Mouse (Mus musculus): ENCODE results near the gene Spata25. TPM values are rescaled to one million over a fixed set of nuclear protein-coding genes. Genes with fewer than 3 reads are reported as not detected.

Spata25 gene
- polyA plus RNA-seq, 1 experiment from 2014 or later = 0.47 TPM

GRCm38 (mm10) chr2:164781876-164782275 lies 46.5 kb downstream of the Spata25 start:
- Histone ChIP-seq H3K9me3 (ENCODE audit: control insufficient read depth, low read length) (no peaks in the 10 kb centered on the region), H3K27ac (ENCODE audit: low read length) (no peak overlapping the region), H3K9ac (replicated peaks; ENCODE audit: low read depth, low read length) (no peak overlapping the region), H3K36me3 (ENCODE audit: control insufficient read depth, insufficient read depth) (no peaks in the 10 kb centered on the region), H3K27me3 (replicated peaks; ENCODE audit: control insufficient read depth, insufficient read depth, low read length) (no peaks in the 10 kb centered on the region), H3K4me2 (ENCODE audit: low read length) (no peak overlapping the region), H3K4me1 (replicated peaks; ENCODE audit: control insufficient read depth, insufficient read depth, low read length) (peaks cover 15% of the 10 kb centered on the region), H3K4me3 (replicated peaks; ENCODE audit: low read length) (no peak overlapping the region)
- ATAC-seq = no peak
- 74% methylated on average over 4 of the region's 4 CpGs for WGBS

GRCm38 (mm10) chr2:164779481-164780086 lies 48.8 kb downstream of the Spata25 start, which contains the start of gene Tnnc2:
Gene Tnnc2, minus strand, starts transcription at chr2:164779967.
- 72% methylated on average over 8 of the region's 8 CpGs for WGBS
- H3K27ac ChIP-seq (ENCODE audit: low read length) = no peak within 1 kb of the TSS
- no peaks in the 10 kb centered on the region for H3K9me3 ChIP-seq (ENCODE audit: control insufficient read depth, low read length)
- H3K27me3 ChIP-seq (replicated peaks; ENCODE audit: control insufficient read depth, insufficient read depth, low read length) = no peaks in the 10 kb centered on the region
- no peak within 1 kb of the TSS for H3K4me2 ChIP-seq (ENCODE audit: low read length)
- H3K4me1 ChIP-seq (replicated peaks; ENCODE audit: control insufficient read depth, insufficient read depth, low read length) = no peaks in the 10 kb centered on the region
- no peak within 1 kb of the TSS for H3K9ac ChIP-seq (replicated peaks; ENCODE audit: low read depth, low read length)
- H3K4me3 ChIP-seq (replicated peaks; ENCODE audit: low read length) = no peak within 1 kb of the TSS
- ATAC-seq = no peak
- H3K36me3 ChIP-seq (ENCODE audit: control insufficient read depth, insufficient read depth) = no peaks in the 10 kb centered on the region

- WGBS = 85% methylated on average over 7 of the region's 7 CpGs
- Histone ChIP-seq H3K4me2 (ENCODE audit: low read length) (no peak overlapping the region), H3K4me1 (replicated peaks; ENCODE audit: control insufficient read depth, insufficient read depth, low read length) (no peaks in the 10 kb centered on the region)
These were observed 49.5 kb downstream of the Spata25 start for GRCm38 (mm10) chr2:164778809-164779208.

GRCm38 (mm10) chr2:164778015-164778287 lies 50.4 kb downstream of the Spata25 start:
- Histone ChIP-seq H3K4me2 (ENCODE audit: low read length) (no peak overlapping the region), H3K4me3 (replicated peaks; ENCODE audit: low read length) (no peak overlapping the region), H3K27ac (ENCODE audit: low read length) (no peak overlapping the region), H3K27me3 (replicated peaks; ENCODE audit: control insufficient read depth, insufficient read depth, low read length) (no peaks in the 10 kb centered on the region), H3K9me3 (ENCODE audit: control insufficient read depth, low read length) (no peaks in the 10 kb centered on the region), H3K4me1 (replicated peaks; ENCODE audit: control insufficient read depth, insufficient read depth, low read length) (no peaks in the 10 kb centered on the region), H3K9ac (replicated peaks; ENCODE audit: low read depth, low read length) (no peak overlapping the region), H3K36me3 (ENCODE audit: control insufficient read depth, insufficient read depth) (no peaks in the 10 kb centered on the region)
- WGBS = 92% methylated on average over 11 of the region's 11 CpGs
- ATAC-seq = no peak

More at GRCm38 (mm10) chr2:164778809-164779208, 49.5 kb downstream of the Spata25 start:
- H3K36me3 ChIP-seq (ENCODE audit: control insufficient read depth, insufficient read depth) = no peaks in the 10 kb centered on the region
- H3K27ac ChIP-seq (ENCODE audit: low read length) = no peak overlapping the region
- ATAC-seq = no peak
- no peaks in the 10 kb centered on the region for H3K9me3 ChIP-seq (ENCODE audit: control insufficient read depth, low read length)
- H3K4me3 ChIP-seq (replicated peaks; ENCODE audit: low read length) = no peak overlapping the region
- H3K9ac ChIP-seq (replicated peaks; ENCODE audit: low read depth, low read length) = no peak overlapping the region
- no peaks in the 10 kb centered on the region for H3K27me3 ChIP-seq (replicated peaks; ENCODE audit: control insufficient read depth, insufficient read depth, low read length)

- ATAC-seq = no peak
- Histone ChIP-seq H3K4me3 (replicated peaks; ENCODE audit: low read length) (no peak overlapping the region), H3K27ac (ENCODE audit: low read length) (no peak overlapping the region), H3K36me3 (ENCODE audit: control insufficient read depth, insufficient read depth) (no peaks in the 10 kb centered on the region), H3K9me3 (ENCODE audit: control insufficient read depth, low read length) (no peaks in the 10 kb centered on the region), H3K4me1 (replicated peaks; ENCODE audit: control insufficient read depth, insufficient read depth, low read length) (no peaks in the 10 kb centered on the region), H3K9ac (replicated peaks; ENCODE audit: low read depth, low read length) (no peak overlapping the region), H3K27me3 (replicated peaks; ENCODE audit: control insufficient read depth, insufficient read depth, low read length) (no peaks in the 10 kb centered on the region), H3K4me2 (ENCODE audit: low read length) (no peak overlapping the region)
- WGBS = 86% methylated on average over 30 of the region's 30 CpGs
These were observed 50.9 kb downstream of the Spata25 start for GRCm38 (mm10) chr2:164777246-164778014.

- Histone ChIP-seq H3K9me3 (ENCODE audit: control insufficient read depth, low read length) (no peaks in the 10 kb centered on the region), H3K4me3 (replicated peaks; ENCODE audit: low read length) (no peak overlapping the region), H3K4me2 (ENCODE audit: low read length) (no peak overlapping the region), H3K27me3 (replicated peaks; ENCODE audit: control insufficient read depth, insufficient read depth, low read length) (no peaks in the 10 kb centered on the region), H3K36me3 (ENCODE audit: control insufficient read depth, insufficient read depth) (no peaks in the 10 kb centered on the region), H3K27ac (ENCODE audit: low read length) (no peak overlapping the region), H3K9ac (replicated peaks; ENCODE audit: low read depth, low read length) (no peak overlapping the region), H3K4me1 (replicated peaks; ENCODE audit: control insufficient read depth, insufficient read depth, low read length) (peaks cover 5% of the 10 kb centered on the region; the same call in 1 of the 2 replicates)
- ATAC-seq = no peak
- 72% methylated on average over 17 of the region's 17 CpGs for WGBS
These were observed 51.5 kb downstream of the Spata25 start for GRCm38 (mm10) chr2:164776801-164777200.

Other genes starting within 250 kb of the Spata25 start
- not detected in 2 replicates for gene Wfdc6a, start 243.1 kb downstream of the Spata25 start, polyA plus RNA-seq (2015; fragmentation: Nextera tagmentation; extraction: Ambion mirVana)
- gene Eppin, start 234.9 kb downstream of the Spata25 start, polyA plus RNA-seq (2015; fragmentation: Nextera tagmentation; extraction: Ambion mirVana) = not detected in 2 replicates
- not detected in 2 replicates for gene Wfdc6b, start 215.0 kb downstream of the Spata25 start, polyA plus RNA-seq (2015; fragmentation: Nextera tagmentation; extraction: Ambion mirVana)
- gene Wfdc8, start 214.9 kb downstream of the Spata25 start, polyA plus RNA-seq (2015; fragmentation: Nextera tagmentation; extraction: Ambion mirVana) = not detected in 2 replicates
- gene Wfdc16, start 189.7 kb downstream of the Spata25 start, polyA plus RNA-seq (2015; fragmentation: Nextera tagmentation; extraction: Ambion mirVana) = not detected in 2 replicates
- not detected in 2 replicates for gene Wfdc10, start 172.5 kb downstream of the Spata25 start, polyA plus RNA-seq (2015; fragmentation: Nextera tagmentation; extraction: Ambion mirVana)
- gene Wfdc9, start 172.0 kb downstream of the Spata25 start, polyA plus RNA-seq (2015; fragmentation: Nextera tagmentation; extraction: Ambion mirVana) = not detected in 2 replicates
- not detected in 2 replicates for gene Wfdc11, start 154.4 kb downstream of the Spata25 start, polyA plus RNA-seq (2015; fragmentation: Nextera tagmentation; extraction: Ambion mirVana)
- gene Wfdc13, start 143.4 kb downstream of the Spata25 start, polyA plus RNA-seq (2015; fragmentation: Nextera tagmentation; extraction: Ambion mirVana) = not detected in 2 replicates
- gene Spint4, start 130.0 kb downstream of the Spata25 start, polyA plus RNA-seq (2015; fragmentation: Nextera tagmentation; extraction: Ambion mirVana) = not detected in 2 replicates
- gene Spint5, start 113.2 kb downstream of the Spata25 start, polyA plus RNA-seq (2015; fragmentation: Nextera tagmentation; extraction: Ambion mirVana) = not detected in 2 replicates
- gene Wfdc3, start 82.6 kb downstream of the Spata25 start, polyA plus RNA-seq (2015; fragmentation: Nextera tagmentation; extraction: Ambion mirVana) = 1.4 and 1.7 TPM in 2 replicates
- gene Dnttip1, start 82.6 kb downstream of the Spata25 start, polyA plus RNA-seq (2015; fragmentation: Nextera tagmentation; extraction: Ambion mirVana) = 67.5 and 72.9 TPM in 2 replicates
- gene Ube2c, start 58.6 kb downstream of the Spata25 start, polyA plus RNA-seq (2015; fragmentation: Nextera tagmentation; extraction: Ambion mirVana) = 148 and 173 TPM in 2 replicates
- 1.1 TPM in 1 of 2 replicates, not detected in the other for gene Tnnc2, start 48.6 kb downstream of the Spata25 start, polyA plus RNA-seq (2015; fragmentation: Nextera tagmentation; extraction: Ambion mirVana)
- 26.0 and 35.6 TPM in 2 replicates for gene Snx21, start 42.7 kb downstream of the Spata25 start, polyA plus RNA-seq (2015; fragmentation: Nextera tagmentation; extraction: Ambion mirVana)
- gene Acot8, start 23.7 kb downstream of the Spata25 start, polyA plus RNA-seq (2015; fragmentation: Nextera tagmentation; extraction: Ambion mirVana) = 16.3 and 19.3 TPM in 2 replicates
- 14.8 and 15.4 TPM in 2 replicates for gene Zswim3, start 23.4 kb downstream of the Spata25 start, polyA plus RNA-seq (2015; fragmentation: Nextera tagmentation; extraction: Ambion mirVana)
- gene Zswim1, start 5.9 kb downstream of the Spata25 start, polyA plus RNA-seq (2015; fragmentation: Nextera tagmentation; extraction: Ambion mirVana) = 24.2 and 26.8 TPM in 2 replicates
- 98.9 and 102 TPM in 2 replicates for gene Ctsa, start 4.3 kb upstream of the Spata25 start, polyA plus RNA-seq (2015; fragmentation: Nextera tagmentation; extraction: Ambion mirVana)
- 5.9 and 7.0 TPM in 2 replicates for gene Neurl2, start 4.9 kb upstream of the Spata25 start, polyA plus RNA-seq (2015; fragmentation: Nextera tagmentation; extraction: Ambion mirVana)
- 45.7 and 63.9 TPM in 2 replicates for gene Pltp, start 29.2 kb upstream of the Spata25 start, polyA plus RNA-seq (2015; fragmentation: Nextera tagmentation; extraction: Ambion mirVana)
- gene Pcif1, start 50.8 kb upstream of the Spata25 start, polyA plus RNA-seq (2015; fragmentation: Nextera tagmentation; extraction: Ambion mirVana) = 79.3 and 93.7 TPM in 2 replicates
- 16.2 and 19.9 TPM in 2 replicates for gene Zfp335, start 83.2 kb upstream of the Spata25 start, polyA plus RNA-seq (2015; fragmentation: Nextera tagmentation; extraction: Ambion mirVana)
- gene Mmp9, start 112.2 kb upstream of the Spata25 start, polyA plus RNA-seq (2015; fragmentation: Nextera tagmentation; extraction: Ambion mirVana) = 16.9 and 20.6 TPM in 2 replicates
- gene Slc12a5, start 132.3 kb upstream of the Spata25 start, polyA plus RNA-seq (2015; fragmentation: Nextera tagmentation; extraction: Ambion mirVana) = 13.1 and 22.4 TPM in 2 replicates
- 128 and 138 TPM in 2 replicates for gene Ncoa5, start 206.3 kb upstream of the Spata25 start, polyA plus RNA-seq (2015; fragmentation: Nextera tagmentation; extraction: Ambion mirVana)
- gene Cd40, start 227.1 kb upstream of the Spata25 start, polyA plus RNA-seq (2015; fragmentation: Nextera tagmentation; extraction: Ambion mirVana) = 5.0 and 6.2 TPM in 2 replicates